Mouse (Mus musculus) liver, postnatal 0 days (tissue): ENCODE data around the gene Lrfn2. TPM values are rescaled to one million over a fixed set of nuclear protein-coding genes. Genes with fewer than 3 reads are reported as not detected.

ENCODE experiments used
- ATAC-seq: fragments of 200-750 bp; cut with Nextera tagmentation; 2 replicates; pipeline ENCODE4 v1.8.0; 2017; ENCODE audit warnings: mild to moderate bottlenecking, moderate library complexity
- DNase-seq: peaks from one replicate; pipeline ENCODE4 v3.0.0-alpha.2; 2016
- H3K27ac ChIP-seq: fragments of 300-500 bp; sonication (generic); 2 replicates; pipeline ENCODE4 v1.5.1; 2014; ENCODE audit warnings: antibody characterized with exemption, moderate library complexity, mild to moderate bottlenecking, low read depth
- H3K27me3 ChIP-seq: fragments of 300-500 bp; sonication (generic); 2 replicates; pipeline ENCODE4 v1.6.1; 2014; ENCODE audit warnings: low read length, control low read depth, mixed read lengths; ENCODE audit not compliant: insufficient read depth
- H3K36me3 ChIP-seq: fragments of 300-500 bp; sonication (generic); replicated peaks from 2 replicates; pipeline ENCODE4 v1.6.1; 2014; ENCODE audit warnings: mild to moderate bottlenecking, control low read depth, low read length, moderate library complexity, mixed read lengths; ENCODE audit not compliant: insufficient read depth
- H3K4me1 ChIP-seq: fragments of 300-500 bp; sonication (generic); 2 replicates; pipeline ENCODE4 v1.6.1; 2014; ENCODE audit warnings: antibody characterized with exemption, mild to moderate bottlenecking, control low read depth; ENCODE audit not compliant: insufficient read depth
- H3K4me2 ChIP-seq: fragments of 300-500 bp; sonication (generic); 2 replicates; pipeline ENCODE4 v1.6.1; 2014; ENCODE audit warnings: low read depth, mild to moderate bottlenecking, low read length, moderate library complexity, mixed read lengths
- H3K4me3 ChIP-seq: fragments of 300-500 bp; sonication (generic); 2 replicates; pipeline ENCODE4 v1.5.1; 2014; ENCODE audit warnings: low read depth, low read length
- H3K9ac ChIP-seq: fragments of 300-500 bp; sonication (generic); replicated peaks from 2 replicates; pipeline ENCODE4 v1.6.1; 2014; ENCODE audit warnings: mild to moderate bottlenecking, moderate library complexity
- H3K9me3 ChIP-seq: fragments of 300-500 bp; sonication (generic); 2 replicates; pipeline ENCODE4 v1.6.1; 2016; ENCODE audit warnings: mild to moderate bottlenecking, control low read depth, low read length, mixed read lengths
- CTCF ChIP-seq: sonication (generic); IDR thresholded peaks from 2 replicates; pipeline ENCODE4 v1.5.1; 2016; ENCODE audit warnings: antibody characterized with exemption, low read depth
- EP300 ChIP-seq: IDR thresholded peaks from 2 replicates; pipeline ENCODE4 v1.6.1; 2016; ENCODE audit warnings: antibody characterized with exemption, low read depth, mild to moderate bottlenecking
- WGBS: fragments of 180-500 bp; shearing (Covaris S2); extraction: QIAGEN DNeasy Blood & Tissue Kit; methylation state at CpG from one replicate; pipeline ENCODE4 v1.1.7; 2014; ENCODE audit not compliant: insufficient replicate concordance; 5-methylcytosine and 5-hydroxymethylcytosine counted together
- polyA plus RNA-seq: library from polyadenylated mRNA; unstranded; fragments of >200 nt; fragmentation: Nextera tagmentation; extraction: Ambion mirVana; gene quantifications from 2 replicates; pipeline ENCODE4 v1.2.1, GENCODE M21; 2015

The Lrfn2 gene
- polyA plus RNA-seq, 1 experiment from 2014 or later: not detected

- WGBS: 39% methylated on average over 3 of the region's 3 CpGs
- no peak overlapping the region for H3K4me3 ChIP-seq
- no peak overlapping the region for H3K27ac ChIP-seq
- DNase-seq (no peak), ATAC-seq (no peak)
- H3K36me3 ChIP-seq: no peaks in the 10 kb centered on the region
- H3K9ac ChIP-seq: no peak overlapping the region
- TF ChIP-seq CTCF (no peak), EP300 (no peak)
- no peaks in the 10 kb centered on the region for H3K4me1 ChIP-seq
- H3K27me3 ChIP-seq: no peaks in the 10 kb centered on the region
- no peaks in the 10 kb centered on the region for H3K9me3 ChIP-seq
- no peak overlapping the region for H3K4me2 ChIP-seq
Observed at GRCm38 (mm10) chr17:49063789-49064188, 131.6 kb downstream of the Lrfn2 start.

- H3K9ac ChIP-seq: no peak overlapping the region
- no peak for ATAC-seq
- no peak for TF ChIP-seq EP300
- TF ChIP-seq CTCF: no peak
- no peaks in the 10 kb centered on the region for H3K27me3 ChIP-seq
- no peak overlapping the region for H3K27ac ChIP-seq
- H3K4me2 ChIP-seq: no peak overlapping the region
- no peak overlapping the region for H3K4me3 ChIP-seq
- no peak for DNase-seq
- no peaks in the 10 kb centered on the region for H3K9me3 ChIP-seq
- no peaks in the 10 kb centered on the region for H3K36me3 ChIP-seq
- 78% methylated on average over 8 of the region's 8 CpGs for WGBS
- no peaks in the 10 kb centered on the region for H3K4me1 ChIP-seq
Observed at GRCm38 (mm10) chr17:49064526-49064925, 132.3 kb downstream of the Lrfn2 start.

GRCm38 (mm10) chr17:49065050-49065449, 132.9 kb downstream of the Lrfn2 start:
- ATAC-seq (no peak), DNase-seq (no peak)
- TF ChIP-seq EP300: no peak
- no peak for TF ChIP-seq CTCF
- Histone ChIP-seq H3K9ac (no peak overlapping the region), H3K4me3 (no peak overlapping the region), H3K27me3 (no peaks in the 10 kb centered on the region), H3K9me3 (no peaks in the 10 kb centered on the region), H3K36me3 (no peaks in the 10 kb centered on the region), H3K4me1 (no peaks in the 10 kb centered on the region), H3K4me2 (no peak overlapping the region), H3K27ac (no peak overlapping the region)
- 73% methylated on average over 3 of the region's 3 CpGs for WGBS

DNA sequence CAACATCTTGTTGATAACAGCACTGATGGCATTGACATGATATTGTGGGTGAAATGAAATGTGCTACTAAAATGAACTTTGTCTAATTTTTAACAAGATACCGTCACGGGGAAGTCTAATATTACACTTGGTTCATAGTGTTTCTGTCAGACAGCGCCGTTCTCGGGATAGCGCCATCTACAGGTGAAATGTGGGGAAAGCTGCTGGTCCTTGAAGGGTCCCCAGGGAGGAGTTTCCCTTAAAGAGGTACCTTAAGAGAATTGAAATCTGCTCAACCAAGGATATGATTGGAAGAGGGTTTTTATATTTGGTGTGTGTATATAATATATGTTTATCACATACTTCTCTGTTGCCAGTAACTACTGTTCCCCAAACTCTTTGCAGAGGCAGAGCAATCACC, 134.6 kb downstream of the Lrfn2 start:
- WGBS: 52% methylated on average over 6 of the region's 6 CpGs
- no peak overlapping the region for H3K4me2 ChIP-seq
- peak; percentile 35 for TF ChIP-seq CTCF
- no peak for TF ChIP-seq EP300
- DNase-seq: no peak
- no peaks in the 10 kb centered on the region for H3K9me3 ChIP-seq
- H3K4me1 ChIP-seq: no peaks in the 10 kb centered on the region
- H3K4me3 ChIP-seq: no peak overlapping the region
- H3K9ac ChIP-seq: no peak overlapping the region
- H3K27me3 ChIP-seq: no peaks in the 10 kb centered on the region
- no peak overlapping the region for H3K27ac ChIP-seq
- ATAC-seq: no peak
- no peaks in the 10 kb centered on the region for H3K36me3 ChIP-seq

GRCm38 (mm10) chr17:49078168-49078567, 146.0 kb downstream of the Lrfn2 start:
- Histone ChIP-seq H3K27ac (no peak overlapping the region), H3K4me2 (no peak overlapping the region), H3K9ac (no peak overlapping the region), H3K4me1 (no peaks in the 10 kb centered on the region), H3K4me3 (no peak overlapping the region), H3K36me3 (no peaks in the 10 kb centered on the region), H3K9me3 (no peaks in the 10 kb centered on the region), H3K27me3 (no peaks in the 10 kb centered on the region)
- no peak for ATAC-seq
- no peak for DNase-seq
- 39% methylated on average over 2 of the region's 2 CpGs for WGBS
- no peak for TF ChIP-seq CTCF
- no peak for TF ChIP-seq EP300

DNA sequence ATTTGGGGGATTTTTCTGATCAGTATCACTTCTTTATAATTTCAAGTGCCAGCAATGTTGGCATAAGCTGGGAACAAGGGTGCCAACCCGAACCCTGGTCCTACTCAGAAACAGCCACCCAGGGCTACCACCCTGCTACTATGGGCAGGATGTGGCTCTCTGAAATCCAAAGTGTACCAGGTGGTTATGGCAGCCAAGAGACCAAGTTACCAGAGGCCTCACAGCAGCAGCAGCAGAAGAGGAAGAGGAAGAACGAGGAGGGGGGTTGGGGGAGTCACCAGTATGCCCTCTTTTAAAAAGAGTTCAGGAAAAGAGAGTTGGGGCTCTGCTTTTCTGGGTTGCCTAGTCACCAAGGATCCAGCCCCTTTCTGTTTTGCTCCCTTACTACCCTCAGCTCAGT, 147.5 kb downstream of the Lrfn2 start:
- no peaks in the 10 kb centered on the region for H3K36me3 ChIP-seq
- H3K27ac ChIP-seq: no peak overlapping the region
- no peak for ATAC-seq
- 19% methylated on average over 2 of the region's 2 CpGs for WGBS
- no peaks in the 10 kb centered on the region for H3K27me3 ChIP-seq
- no peak for DNase-seq
- TF ChIP-seq EP300 (no peak), CTCF (no peak)
- no peaks in the 10 kb centered on the region for H3K4me1 ChIP-seq
- no peaks in the 10 kb centered on the region for H3K9me3 ChIP-seq
- no peak overlapping the region for H3K4me3 ChIP-seq
- H3K4me2 ChIP-seq: no peak overlapping the region
- no peak overlapping the region for H3K9ac ChIP-seq
